Comparison of ENCODE assay signal across 8 mouse cellular contexts in the genomic region with DNA sequence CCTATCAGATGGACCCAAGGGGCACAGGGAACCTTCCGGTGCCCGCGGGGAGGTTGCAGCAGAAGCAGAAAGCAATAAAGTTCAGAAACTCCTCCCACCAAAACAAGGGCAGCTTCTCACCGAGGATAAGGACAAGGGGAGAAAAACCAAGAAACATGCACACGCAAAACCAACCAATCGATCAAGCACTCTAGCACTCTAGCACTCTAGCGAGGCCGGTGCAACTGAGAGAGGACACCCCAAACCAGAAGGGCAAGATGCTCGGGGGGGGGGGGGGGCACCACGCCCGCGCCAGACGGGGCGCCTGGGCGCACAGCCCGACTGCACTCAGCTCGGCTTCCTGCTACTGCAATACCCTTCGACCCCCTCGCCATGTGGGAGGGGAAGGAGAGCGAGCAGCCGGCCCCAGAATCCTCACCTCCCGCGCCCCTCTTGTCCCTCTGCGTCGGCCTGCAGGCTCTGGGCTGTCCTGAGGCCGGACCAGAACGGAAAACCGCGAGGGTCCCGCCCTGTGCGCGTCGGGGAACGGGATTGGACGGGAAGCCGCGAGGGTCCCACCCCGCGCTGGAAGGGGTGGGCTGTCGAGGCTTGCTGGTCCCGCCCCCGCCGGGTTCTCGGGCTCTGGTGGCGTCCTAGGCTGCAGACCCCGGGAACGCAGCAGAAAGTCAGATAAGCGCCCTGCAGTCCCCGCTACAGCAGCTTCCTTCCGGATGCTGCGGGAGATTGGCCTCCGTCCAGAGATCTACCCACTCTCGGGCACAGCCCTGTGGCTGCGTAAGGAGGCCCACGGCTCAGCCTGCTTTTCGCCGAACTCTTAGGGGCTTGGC. TPM values are rescaled to one million over a fixed set of nuclear protein-coding genes. Genes with fewer than 3 reads are reported as not detected.
DNase-seq lines count a peak whose midpoint lies in the region; ATAC-seq and TF ChIP-seq lines count a peak whose summit lies in the region.

Gene Crot, minus strand, starts transcription at position 639 of the 827 bp plus-strand sequence.

- under 1% methylated on average over 48 of the region's 57 CpGs for WGBS in heart, embryonic 10.5 days
- under 1% methylated on average over 56 of the region's 57 CpGs for WGBS in kidney, embryonic 15.5 days

- no peak for TF ChIP-seq CTCF in bone marrow macrophage, adult 2 months (IDR thresholded peaks at IDR 0.05; ENCODE audit: low read depth, low read length)
- no peak for TF ChIP-seq CTCF in embryonic fibroblast, embryonic 13.5 days (IDR thresholded peaks at IDR 0.05; ENCODE audit: borderline replicate concordance, insufficient read depth, low read length)

- peak within 1 kb of the TSS; percentile 70 for H3K4me2 ChIP-seq in kidney, embryonic 15.5 days

- H3K9ac ChIP-seq in kidney, embryonic 15.5 days, result peak within 1 kb of the TSS; percentile 67

- no peaks in the 10 kb centered on the region for H3K27me3 ChIP-seq in heart, embryonic 10.5 days (ENCODE audit: insufficient read depth, poor library complexity, severe bottlenecking)
- no peaks in the 10 kb centered on the region for H3K27me3 ChIP-seq in kidney, embryonic 15.5 days

- TF ChIP-seq POLR2A in bone marrow macrophage, adult 2 months (IDR thresholded peaks at IDR 0.05; ENCODE audit: borderline replicate concordance, low read depth, low read length), result no peak
- TF ChIP-seq POLR2A in embryonic fibroblast, embryonic 13.5 days (IDR thresholded peaks at IDR 0.05; ENCODE audit: low read depth, low read length), result peak; percentile 95

- peak; percentile 100 for ATAC-seq in kidney, embryonic 15.5 days (replicated peaks; ENCODE audit: low FRiP score)
- peak; percentile 87 for ATAC-seq in monocyte, adult 5-6 weeks (replicated peaks; ENCODE audit: insufficient number of reproducible peaks, low FRiP score, low TSS enrichment, poor library complexity, severe bottlenecking)

- DNase-seq in A20 (ENCODE audit: low read depth, low spot score) (peak; percentile 96), liver (peak; percentile 95)
- peak; percentile 98 for DNase-seq in heart, embryonic 10.5 days (ENCODE audit: low spot score)
- peak; percentile 89 to 92 for DNase-seq in spleen, postnatal 4 days (ENCODE audit: low spot score in 2 of 2)

- H3K4me3 ChIP-seq in bone marrow macrophage, adult 2 months (ENCODE audit: insufficient read depth, low read length), result peak within 1 kb of the TSS; percentile 77
- H3K4me3 ChIP-seq in embryonic fibroblast, embryonic 13.5 days (ENCODE audit: insufficient read depth, low read length), result peak within 1 kb of the TSS; percentile 87
- peak within 1 kb of the TSS; percentile 80 for H3K4me3 ChIP-seq in heart, embryonic 10.5 days
- peak within 1 kb of the TSS; percentile 76 for H3K4me3 ChIP-seq in kidney, embryonic 15.5 days (replicated peaks)

- H3K9me3 ChIP-seq in heart, embryonic 10.5 days, result no peaks in the 10 kb centered on the region
- H3K9me3 ChIP-seq in kidney, embryonic 15.5 days (replicated peaks), result no peaks in the 10 kb centered on the region

- H3K27ac ChIP-seq in bone marrow macrophage, adult 2 months (ENCODE audit: insufficient read depth, low read depth, low read length), result peak within 1 kb of the TSS; percentile 59
- peak within 1 kb of the TSS; percentile 27 for H3K27ac ChIP-seq in embryonic fibroblast, embryonic 13.5 days (ENCODE audit: insufficient read depth, low read length)
- peak within 1 kb of the TSS; percentile 94 for H3K27ac ChIP-seq in heart, embryonic 10.5 days
- peak within 1 kb of the TSS; percentile 89 for H3K27ac ChIP-seq in kidney, embryonic 15.5 days

- H3K36me3 ChIP-seq in heart, embryonic 10.5 days, result peaks cover 17% of the 10 kb centered on the region; the same call in 1 of the 2 replicates
- H3K36me3 ChIP-seq in kidney, embryonic 15.5 days, result peaks cover 20% of the 10 kb centered on the region

- H3K4me1 ChIP-seq in bone marrow macrophage, adult 2 months (ENCODE audit: control insufficient read depth, insufficient read depth, low read length), result peaks cover 12% of the 10 kb centered on the region
- H3K4me1 ChIP-seq in embryonic fibroblast, embryonic 13.5 days (ENCODE audit: control insufficient read depth, insufficient read depth, low read length), result no peaks in the 10 kb centered on the region
- H3K4me1 ChIP-seq in heart, embryonic 10.5 days, result peaks cover 2% of the 10 kb centered on the region; the same call in 1 of the 2 replicates
- H3K4me1 ChIP-seq in kidney, embryonic 15.5 days, result peaks cover 13% of the 10 kb centered on the region

RNA-seq across cellular contexts. Expression of gene Crot, which starts in this region (rescaled TPM):
- 30.7 and 32.0 TPM in 2 replicates for polyA plus RNA-seq in bone marrow macrophage, adult 2 months (2012; ENCODE audit: insufficient read depth, insufficient read length, missing spikeins)
- polyA plus RNA-seq in embryonic fibroblast, embryonic 13.5 days (2011; ENCODE audit: insufficient read length, low read depth, missing spikeins), result 26.8 and 27.3 TPM in 2 replicates
- polyA plus RNA-seq in heart, embryonic 10.5 days (2016; fragmentation: Nextera tagmentation; extraction: Ambion mirVana), result 36.3 and 37.7 TPM in 2 replicates
- 47.9 and 48.5 TPM in 2 replicates for polyA plus RNA-seq in kidney, embryonic 15.5 days (2015; fragmentation: Nextera tagmentation; extraction: Ambion mirVana)
- 63.7 to 79.6 TPM (median 66.8 TPM) in 3 replicates for total RNA-seq in monocyte, adult 5-6 weeks (2017)

Comparison
In these comparisons a context has a peak if more than half of its experiments do, and no peak if none do; other contexts are left out.
1. Peak in every context shown above with its lines: DNase-seq, ATAC-seq, H3K4me3 ChIP-seq and H3K27ac ChIP-seq.
2. H3K27ac ChIP-seq: peak in every context shown above with its lines; median percentile 94 in heart, embryonic 10.5 days; 89 in kidney, embryonic 15.5 days; 59 in bone marrow macrophage, adult 2 months; 27 in embryonic fibroblast, embryonic 13.5 days.